Mouse (Mus musculus): ENCODE measurements around the gene Syngr1.

Syngr1 gene

GRCm38 (mm10) chr15:80070095-80070644 is 21.0 kb upstream of the Syngr1 start:
- no peak for DNase-seq (ENCODE audit: low read depth)

GRCm38 (mm10) chr15:80071951-80072437 is 19.1 kb upstream of the Syngr1 start:
- no peak for DNase-seq (ENCODE audit: low read depth)

GRCm38 (mm10) chr15:80072579-80073255 is 18.4 kb upstream of the Syngr1 start:
- DNase-seq (ENCODE audit: low read depth) = no peak

- no peak for DNase-seq (ENCODE audit: low read depth)
These were observed 17.9 kb upstream of the Syngr1 start for GRCm38 (mm10) chr15:80073256-80073621.

- DNase-seq (ENCODE audit: low read depth) = no peak
These were observed 16.3 kb upstream of the Syngr1 start for GRCm38 (mm10) chr15:80074663-80075373.

GRCm38 (mm10) chr15:80075374-80075694 is 15.8 kb upstream of the Syngr1 start:
- no peak for DNase-seq (ENCODE audit: low read depth)

GRCm38 (mm10) chr15:80075733-80076337 is 15.3 kb upstream of the Syngr1 start:
- no peak for DNase-seq (ENCODE audit: low read depth)

- peak; percentile 83 for DNase-seq (ENCODE audit: low read depth)
These were observed 14.6 kb upstream of the Syngr1 start for GRCm38 (mm10) chr15:80076338-80077136.

GRCm38 (mm10) chr15:80078058-80078814 is 12.9 kb upstream of the Syngr1 start:
- no peak for DNase-seq (ENCODE audit: low read depth)

GRCm38 (mm10) chr15:80079129-80079668 is 11.9 kb upstream of the Syngr1 start:
- no peak for DNase-seq (ENCODE audit: low read depth)

- no peak for DNase-seq (ENCODE audit: low read depth)
These were observed 11.2 kb upstream of the Syngr1 start for GRCm38 (mm10) chr15:80079954-80080353.

- DNase-seq (ENCODE audit: low read depth) = no peak
These were observed 10.2 kb upstream of the Syngr1 start for GRCm38 (mm10) chr15:80080711-80081615.

GRCm38 (mm10) chr15:80081801-80082546 is 9.2 kb upstream of the Syngr1 start:
- DNase-seq (ENCODE audit: low read depth) = no peak

GRCm38 (mm10) chr15:80082661-80083275 is 8.4 kb upstream of the Syngr1 start:
- no peak for DNase-seq (ENCODE audit: low read depth)

- peak; percentile 99 for DNase-seq (ENCODE audit: low read depth)
These were observed 7.8 kb upstream of the Syngr1 start for GRCm38 (mm10) chr15:80083276-80083731.

GRCm38 (mm10) chr15:80083740-80084139 is 7.4 kb upstream of the Syngr1 start:
- no peak for DNase-seq (ENCODE audit: low read depth)

GRCm38 (mm10) chr15:80087406-80088012 is 3.6 kb upstream of the Syngr1 start:
- DNase-seq (ENCODE audit: low read depth) = peak; percentile 84

GRCm38 (mm10) chr15:80088637-80089036 is 2.5 kb upstream of the Syngr1 start:
- peak; percentile 93 for DNase-seq (ENCODE audit: low read depth)

Data from c-Kit-positive CD71-positive TER-119-negative erythroid progenitor cells, embryonic 14.5 days (primary cell).